Mouse (Mus musculus) olfactory bulb, adult 2 months (tissue): ENCODE results near the gene Cnih1. TPM values are rescaled to one million over a fixed set of nuclear protein-coding genes. Genes with fewer than 3 reads are reported as not detected.

Source experiments
- H3K27ac ChIP-seq: fragments of 200-500 bp; 2 replicates; pipeline ENCODE4 v1.5.1; 2012; ENCODE audit warnings: low read depth, low read length; ENCODE audit not compliant: insufficient read depth
- H3K4me1 ChIP-seq: fragments of 200-500 bp; 2 replicates; pipeline ENCODE4 v1.6.1; 2012; ENCODE audit warnings: low read length; ENCODE audit not compliant: control insufficient read depth, insufficient read depth
- H3K4me3 ChIP-seq: fragments of 200-500 bp; 2 replicates; pipeline ENCODE4 v1.5.1; 2012; ENCODE audit warnings: mild to moderate bottlenecking, low read depth, low read length, moderate library complexity; ENCODE audit not compliant: insufficient read depth
- CTCF ChIP-seq: fragments of 200-500 bp; IDR thresholded peaks from 2 replicates; pipeline ENCODE4 v1.5.1; 2012; ENCODE audit warnings: low read depth, mild to moderate bottlenecking, low read length, moderate library complexity; ENCODE audit not compliant: insufficient read depth
- POLR2A ChIP-seq: fragments of 200-500 bp; IDR thresholded peaks from 2 replicates; pipeline ENCODE4 v1.6.1; 2012; ENCODE audit warnings: mild to moderate bottlenecking, low read depth, low read length, moderate library complexity; ENCODE audit not compliant: insufficient read depth
- WGBS: fragments of 180-500 bp; shearing (Covaris S2); methylation state at CpG from one replicate; pipeline ENCODE4 v1.1.7; 2018; 5-methylcytosine and 5-hydroxymethylcytosine counted together
- polyA plus RNA-seq: library from polyadenylated mRNA; stranded (reverse); fragments of >200 nt; gene quantifications from 2 replicates; pipeline ENCODE4 v1.2.4, GENCODE M21; 2012; ENCODE audit warnings: low replicate concordance; ENCODE audit not compliant: missing spikeins, insufficient read depth, insufficient read length

Cnih1 gene
- polyA plus RNA-seq, 1 experiment: not detected

- TF ChIP-seq POLR2A (no peak), CTCF (no peak)
- H3K4me1 ChIP-seq: no peaks in the 10 kb centered on the region
Measured at GRCm38 (mm10) chr14:46800684-46801345, 12.6 kb upstream of the Cnih1 start.

GRCm38 (mm10) chr14:46794157-46794556 lies 5.9 kb upstream of the Cnih1 start:
- Histone ChIP-seq H3K27ac (no peak overlapping the region), H3K4me3 (no peak overlapping the region), H3K4me1 (no peaks in the 10 kb centered on the region)
- 66% methylated on average over 5 of the region's 5 CpGs for WGBS
- TF ChIP-seq CTCF (no peak), POLR2A (no peak)

More at GRCm38 (mm10) chr14:46800684-46801345, 12.6 kb upstream of the Cnih1 start:
- H3K4me3 ChIP-seq: no peak overlapping the region
- H3K27ac ChIP-seq: no peak overlapping the region
- 92% methylated on average over 3 of the region's 3 CpGs for WGBS

GRCm38 (mm10) chr14:46790723-46791122 lies 2.5 kb upstream of the Cnih1 start:
- Histone ChIP-seq H3K27ac (no peak overlapping the region), H3K4me3 (no peak overlapping the region), H3K4me1 (peaks cover 2% of the 10 kb centered on the region; the same call in 1 of the 2 replicates)
- TF ChIP-seq CTCF: no peak
- no peak for TF ChIP-seq POLR2A
- WGBS: 94% methylated on average over 6 of the region's 6 CpGs

GRCm38 (mm10) chr14:46790303-46790702 lies 2.1 kb upstream of the Cnih1 start:
- H3K4me1 ChIP-seq: peaks cover 4% of the 10 kb centered on the region; the same call in 1 of the 2 replicates
- H3K27ac ChIP-seq: no peak overlapping the region
- no peak overlapping the region for H3K4me3 ChIP-seq
- WGBS: 71% methylated on average over 4 of the region's 4 CpGs
- TF ChIP-seq CTCF (no peak), POLR2A (no peak)

GRCm38 (mm10) chr14:46788505-46788901 lies 292 bp upstream of the Cnih1 start:
- WGBS: 23% methylated on average over 8 of the region's 8 CpGs
- Histone ChIP-seq H3K27ac (no peak overlapping the region), H3K4me1 (peaks cover 8% of the 10 kb centered on the region; the same call in 1 of the 2 replicates), H3K4me3 (no peak overlapping the region)
- TF ChIP-seq POLR2A: no peak
- no peak for TF ChIP-seq CTCF

- Histone ChIP-seq H3K27ac (no peak overlapping the region), H3K4me3 (peak overlapping the region; percentile 100), H3K4me1 (peaks cover 8% of the 10 kb centered on the region; the same call in 1 of the 2 replicates)
- WGBS: 0% methylated on average over 11 of the region's 11 CpGs
- TF ChIP-seq POLR2A (no peak), CTCF (no peak)
Measured at GRCm38 (mm10) chr14:46787454-46787786, 791 bp downstream of the Cnih1 start.

- 90% methylated on average over 5 of the region's 5 CpGs for WGBS
Measured at GRCm38 (mm10) chr14:46785247-46785646, 3.0 kb downstream of the Cnih1 start.

GRCm38 (mm10) chr14:46783327-46783926 lies 4.8 kb downstream of the Cnih1 start:
- no peak overlapping the region for H3K27ac ChIP-seq
- 93% methylated on average over 10 of the region's 10 CpGs for WGBS
- peaks cover 8% of the 10 kb centered on the region; the same call in 1 of the 2 replicates for H3K4me1 ChIP-seq
- H3K4me3 ChIP-seq: no peak overlapping the region
- TF ChIP-seq CTCF: no peak
- no peak for TF ChIP-seq POLR2A

More at GRCm38 (mm10) chr14:46785247-46785646, 3.0 kb downstream of the Cnih1 start:
- no peak for TF ChIP-seq CTCF
- TF ChIP-seq POLR2A: no peak
- Histone ChIP-seq H3K4me1 (peaks cover 8% of the 10 kb centered on the region; the same call in 1 of the 2 replicates), H3K27ac (no peak overlapping the region), H3K4me3 (no peak overlapping the region)

GRCm38 (mm10) chr14:46782187-46782828 lies 5.9 kb downstream of the Cnih1 start:
- Histone ChIP-seq H3K4me1 (peaks cover 8% of the 10 kb centered on the region; the same call in 1 of the 2 replicates), H3K27ac (no peak overlapping the region), H3K4me3 (no peak overlapping the region)
- TF ChIP-seq POLR2A: no peak
- no peak for TF ChIP-seq CTCF
- WGBS: 80% methylated on average over 8 of the region's 8 CpGs
